9 mouse cellular contexts compared by ENCODE assay signal in genomic region chr5:114978888-114979249, GRCm38 (mm10). TPM values are rescaled to one million over a fixed set of nuclear protein-coding genes. Genes with fewer than 3 reads are reported as not detected.
DNase-seq lines count a peak whose midpoint lies in the region; ATAC-seq and TF ChIP-seq lines count a peak whose summit lies in the region.
"Had no signal": no experiment of that assay in that cellular context is flagged by ENCODE, and none has a peak within 500 bp of the region (broad histone marks: within the 10 kb centered on the region; RNA-seq: fewer than 3 reads in every experiment).

No protein-coding gene starts in this region.

- no peak overlapping the region for H3ac ChIP-seq in myocyte (ENCODE audit: control insufficient read depth, insufficient read length)

- no peak for ATAC-seq in neural tube, embryonic 11.5 days (ENCODE audit: insufficient read depth, low FRiP score, low TSS enrichment)
- no peak; the same call in 1 of the 2 replicates for ATAC-seq in forebrain, embryonic 15.5 days (replicated peaks)
- no peak for ATAC-seq in limb, embryonic 11.5 days (ENCODE audit: insufficient number of reproducible peaks, low FRiP score, low TSS enrichment, low read depth)
- no peak for ATAC-seq in erythroid progenitor cell, adult 5-6 weeks (replicated peaks; ENCODE audit: low FRiP score, poor library complexity, severe bottlenecking)

- peak overlapping the region; percentile 29 for H3K4me3 ChIP-seq in neural tube, embryonic 11.5 days (ENCODE audit: low read depth, low read length)
- H3K4me3 ChIP-seq in forebrain, embryonic 15.5 days = peak overlapping the region; percentile 35
- H3K4me3 ChIP-seq in limb, embryonic 11.5 days (ENCODE audit: low read depth, low read length) = peak overlapping the region; percentile 32; the same call in 1 of the 2 replicates
- H3K4me3 ChIP-seq in myocyte = peak overlapping the region; percentile 7

- H3K27me3 ChIP-seq in neural tube, embryonic 11.5 days (ENCODE audit: control insufficient read depth, insufficient read depth, low read length) = no peaks in the 10 kb centered on the region
- no peaks in the 10 kb centered on the region for H3K27me3 ChIP-seq in forebrain, embryonic 15.5 days
- no peaks in the 10 kb centered on the region for H3K27me3 ChIP-seq in limb, embryonic 11.5 days (ENCODE audit: control insufficient read depth, insufficient read depth, low read length)
- no peaks in the 10 kb centered on the region for H3K27me3 ChIP-seq in myocyte (ENCODE audit: control insufficient read depth, insufficient read depth, insufficient read length)

- H3K36me3 ChIP-seq in neural tube, embryonic 11.5 days (ENCODE audit: control insufficient read depth, insufficient read depth, low read length) = no peaks in the 10 kb centered on the region
- H3K36me3 ChIP-seq in forebrain, embryonic 15.5 days = no peaks in the 10 kb centered on the region
- H3K36me3 ChIP-seq in limb, embryonic 11.5 days (ENCODE audit: control insufficient read depth, insufficient read depth, low read length) = no peaks in the 10 kb centered on the region
- H3K36me3 ChIP-seq in myocyte (ENCODE audit: control insufficient read depth, insufficient read depth) = no peaks in the 10 kb centered on the region

- H3K4me2 ChIP-seq in neural tube, embryonic 11.5 days (ENCODE audit: low read depth) = peak overlapping the region; percentile 69
- H3K4me2 ChIP-seq in forebrain, embryonic 15.5 days (replicated peaks) = peak overlapping the region; percentile 71
- H3K4me2 ChIP-seq in limb, embryonic 11.5 days (ENCODE audit: low read depth, severe bottlenecking) = peak overlapping the region; percentile 79
- peak overlapping the region; percentile 96 for H3K4me2 ChIP-seq in myocyte (ENCODE audit: low read depth)

- H3K9ac ChIP-seq in neural tube, embryonic 11.5 days (ENCODE audit: low read length) = peak overlapping the region; percentile 33; the same call in 1 of the 2 replicates
- H3K9ac ChIP-seq in forebrain, embryonic 15.5 days (replicated peaks) = 0 out of 2 replicates have a peak overlapping the region, but pooled peaks have one; percentile 38
- H3K9ac ChIP-seq in limb, embryonic 11.5 days (ENCODE audit: low read length) = no peak overlapping the region; the same call in 1 of the 2 replicates

- H3K27ac ChIP-seq in neural tube, embryonic 11.5 days (ENCODE audit: low read depth, low read length) = no peak overlapping the region
- H3K27ac ChIP-seq in forebrain, embryonic 15.5 days (replicated peaks) = no peak overlapping the region
- no peak overlapping the region for H3K27ac ChIP-seq in limb, embryonic 11.5 days (replicated peaks; ENCODE audit: low read depth, low read length)

- no peak for TF ChIP-seq POLR2A in brain, embryonic 14.5 days (IDR thresholded peaks at IDR 0.05; ENCODE audit: borderline replicate concordance, extremely low read depth, insufficient read depth, insufficient read length, poor library complexity, severe bottlenecking)
- TF ChIP-seq POLR2A in myocyte (IDR thresholded peaks at IDR 0.05; ENCODE audit: insufficient read length, low read depth) = no peak

- peak; percentile 43; the same call in 1 of the 2 replicates for TF ChIP-seq CTCF in brain, embryonic 14.5 days (IDR thresholded peaks at IDR 0.05; ENCODE audit: borderline replicate concordance, extremely low read depth, insufficient read depth, insufficient read length)

- peaks cover 4% of the 10 kb centered on the region for H3K4me1 ChIP-seq in neural tube, embryonic 11.5 days (ENCODE audit: control insufficient read depth, insufficient read depth, low read length)
- peaks cover 18% of the 10 kb centered on the region for H3K4me1 ChIP-seq in forebrain, embryonic 15.5 days
- H3K4me1 ChIP-seq in limb, embryonic 11.5 days (ENCODE audit: control insufficient read depth, insufficient read depth, low read length) = peaks cover 11% of the 10 kb centered on the region; the same call in 1 of the 2 replicates

- DNase-seq in neural tube, embryonic 11.5 days (ENCODE audit: low spot score) = peak; percentile 52
- no peak for DNase-seq in neural tube, embryonic 10.5 days (ENCODE audit: extremely low spot score, low spot score)
- peak; percentile 78 for DNase-seq in brain, embryonic 14.5 days (ENCODE audit: low read depth)
- no peak for DNase-seq in limb, embryonic 11.5 days (ENCODE audit: low spot score)
- no peak for DNase-seq in left cerebral cortex, postnatal 36 days (ENCODE audit: low spot score in 2 of 2)

- H3K79me2 ChIP-seq in myocyte (ENCODE audit: control insufficient read depth, insufficient read depth) = no peaks in the 10 kb centered on the region

- H3K9me3 ChIP-seq in neural tube, embryonic 11.5 days (ENCODE audit: control insufficient read depth, low read length) = no peaks in the 10 kb centered on the region
- H3K9me3 ChIP-seq in forebrain, embryonic 15.5 days = no peaks in the 10 kb centered on the region
- no peaks in the 10 kb centered on the region for H3K9me3 ChIP-seq in limb, embryonic 11.5 days (ENCODE audit: control insufficient read depth, low read length)

- 6% methylated on average over 6 of the region's 6 CpGs for WGBS in neural tube, embryonic 11.5 days
- 4% methylated on average over 6 of the region's 6 CpGs for WGBS in forebrain, embryonic 15.5 days
- 3% methylated on average over 6 of the region's 6 CpGs for WGBS in limb, embryonic 11.5 days

- intact Hi-C loops in left cerebral cortex, postnatal 36 days (cut with DNase I) = loop anchor here (2.0 kb wide), 2 partner anchors 98 to 256 kb away; partner anchors contain the start of gene Pop5

TF ChIP-seq in myocyte, 11 proteins besides CTCF, POLR2A, EP300 and RAD21:
- TF ChIP-seq E2F4 (IDR thresholded peaks at IDR 0.05; ENCODE audit: insufficient read depth) (no peak), POLR2AphosphoS2 (IDR thresholded peaks at IDR 0.05; ENCODE audit: insufficient read length, low read depth) (no peak), CEBPB (IDR thresholded peaks at IDR 0.05; ENCODE audit: insufficient read depth, poor library complexity, severe bottlenecking) (no peak), TCF3 (IDR thresholded peaks at IDR 0.05; ENCODE audit: insufficient read length, low read depth) (no peak), REST (IDR thresholded peaks at IDR 0.05; ENCODE audit: insufficient read depth, insufficient read length) (no peak), MYOG (IDR thresholded peaks at IDR 0.05; ENCODE audit: control insufficient read depth in 1 of 3, insufficient read depth in 1 of 3, insufficient read length in 2 of 3, low read depth in 2 of 3) (no peak)

RNA-seq across cellular contexts. Expression of gene Hnf1a, which starts 8.0 kb away (rescaled TPM):
- polyA plus RNA-seq in neural tube, embryonic 11.5 days (2014; fragmentation: Nextera tagmentation; extraction: Ambion mirVana) = not detected in 2 replicates
- not detected in 2 replicates for polyA plus RNA-seq in brain, embryonic 14.5 days (2012; rRNA removed)
- not detected in 2 replicates for polyA plus RNA-seq in forebrain, embryonic 15.5 days (2015; fragmentation: Nextera tagmentation; extraction: Ambion mirVana)
- not detected in 2 replicates for polyA plus RNA-seq in limb, embryonic 11.5 days (2014; fragmentation: Nextera tagmentation; extraction: Ambion mirVana)
- not detected for polyA plus RNA-seq in myocyte (2012; fragmentation: generic; extraction: Trizol)
- not detected in 2 replicates for total RNA-seq in erythroid progenitor cell, adult 5-6 weeks (2015; ENCODE audit: low replicate concordance)
- total RNA-seq in erythroid progenitor cell, adult 5-6 weeks (2017; ENCODE audit: low replicate concordance) = not detected in 2 replicates
- not detected for total RNA-seq in left cerebral cortex, postnatal 36 days (2021)
- total RNA-seq: layer of hippocampus, adult 8-10 months had no signal

RNA-seq across cellular contexts. Expression of gene Sppl3, which starts 32.1 kb away (rescaled TPM):
- polyA plus RNA-seq in neural tube, embryonic 11.5 days (2014; fragmentation: Nextera tagmentation; extraction: Ambion mirVana) = 43.6 and 45.1 TPM in 2 replicates
- 129 TPM in 2 replicates for polyA plus RNA-seq in brain, embryonic 14.5 days (2012; rRNA removed)
- polyA plus RNA-seq in forebrain, embryonic 15.5 days (2015; fragmentation: Nextera tagmentation; extraction: Ambion mirVana) = 19.2 and 31.7 TPM in 2 replicates
- 30.9 and 43.5 TPM in 2 replicates for polyA plus RNA-seq in limb, embryonic 11.5 days (2014; fragmentation: Nextera tagmentation; extraction: Ambion mirVana)
- 24.9 TPM for polyA plus RNA-seq in myocyte (2012; fragmentation: generic; extraction: Trizol)
- total RNA-seq in erythroid progenitor cell, adult 5-6 weeks (2015; ENCODE audit: low replicate concordance) = 69.2 and 99.5 TPM in 2 replicates
- total RNA-seq in erythroid progenitor cell, adult 5-6 weeks (2017; ENCODE audit: low replicate concordance) = 73.7 and 92.4 TPM in 2 replicates
- 10 to 100 TPM; 87.1 to 96.8 TPM for total RNA-seq in left cerebral cortex, postnatal 36 days (2021)

RNA-seq across cellular contexts. Expression of gene 2210016L21Rik, which starts 36.9 kb away (rescaled TPM):
- polyA plus RNA-seq in neural tube, embryonic 11.5 days (2014; fragmentation: Nextera tagmentation; extraction: Ambion mirVana) = 47.2 and 48.8 TPM in 2 replicates
- polyA plus RNA-seq in brain, embryonic 14.5 days (2012; rRNA removed) = 69.2 and 72.7 TPM in 2 replicates
- polyA plus RNA-seq in forebrain, embryonic 15.5 days (2015; fragmentation: Nextera tagmentation; extraction: Ambion mirVana) = 98.1 and 103 TPM in 2 replicates
- 55.2 and 56.8 TPM in 2 replicates for polyA plus RNA-seq in limb, embryonic 11.5 days (2014; fragmentation: Nextera tagmentation; extraction: Ambion mirVana)
- polyA plus RNA-seq in myocyte (2012; fragmentation: generic; extraction: Trizol) = 19.6 TPM
- total RNA-seq in erythroid progenitor cell, adult 5-6 weeks (2015; ENCODE audit: low replicate concordance) = 2.5 and 5.4 TPM in 2 replicates
- total RNA-seq in erythroid progenitor cell, adult 5-6 weeks (2017; ENCODE audit: low replicate concordance) = 1.4 and 4.3 TPM in 2 replicates
- 100 to 1,000 TPM; 203 to 243 TPM for total RNA-seq in left cerebral cortex, postnatal 36 days (2021)

RNA-seq across cellular contexts. Expression of gene Oasl1, which starts 55.8 kb away (rescaled TPM):
- polyA plus RNA-seq in neural tube, embryonic 11.5 days (2014; fragmentation: Nextera tagmentation; extraction: Ambion mirVana) = 0.20 TPM in 1 of 2 replicates, not detected in the other
- 0.21 and 0.42 TPM in 2 replicates for polyA plus RNA-seq in brain, embryonic 14.5 days (2012; rRNA removed)
- 0.17 and 0.23 TPM in 2 replicates for polyA plus RNA-seq in forebrain, embryonic 15.5 days (2015; fragmentation: Nextera tagmentation; extraction: Ambion mirVana)
- polyA plus RNA-seq in limb, embryonic 11.5 days (2014; fragmentation: Nextera tagmentation; extraction: Ambion mirVana) = 0.54 and 0.59 TPM in 2 replicates
- 0.56 TPM for polyA plus RNA-seq in myocyte (2012; fragmentation: generic; extraction: Trizol)
- total RNA-seq in erythroid progenitor cell, adult 5-6 weeks (2015; ENCODE audit: low replicate concordance) = 5.4 and 9.4 TPM in 2 replicates
- 7.2 and 20.0 TPM in 2 replicates for total RNA-seq in erythroid progenitor cell, adult 5-6 weeks (2017; ENCODE audit: low replicate concordance)
- total RNA-seq in left cerebral cortex, postnatal 36 days (2021) = not detected

Comparison
In these comparisons a context has a peak if more than half of its experiments do, and no peak if none do; other contexts are left out.
1. DNase-seq: peak in neural tube, embryonic 11.5 days (single experiment) and brain, embryonic 14.5 days (single experiment); none in neural tube, embryonic 10.5 days (single experiment), limb, embryonic 11.5 days (single experiment) and left cerebral cortex, postnatal 36 days (0 of 2).
2. Peak in every context shown above with its lines, with median percentiles within 50 percentile points of each other: H3K4me2 ChIP-seq and H3K4me3 ChIP-seq.